ENCODE assay signal across 18 mouse cellular contexts in genomic region chr17:82930738-82931137, GRCm38 (mm10).
DNase-seq lines count a peak whose midpoint lies in the region; ATAC-seq and TF ChIP-seq lines count a peak whose summit lies in the region.
"Had no signal": no experiment of that assay in that cellular context is flagged by ENCODE, and none has a peak within 500 bp of the region (broad histone marks: within the 10 kb centered on the region; RNA-seq: fewer than 3 reads in every experiment).

No protein-coding gene starts in this region.

- H3K4me3 ChIP-seq in stomach, postnatal 0 days (ENCODE audit: low read depth, low read length) = no peak overlapping the region
- H3K4me3 ChIP-seq in hindbrain, embryonic 13.5 days = no peak overlapping the region
- H3K4me3 ChIP-seq: embryonic facial prominence, embryonic 10.5 days; forebrain, embryonic 13.5 days; hindbrain, embryonic 12.5 days had no signal

- no peaks in the 10 kb centered on the region for H3K27me3 ChIP-seq in stomach, postnatal 0 days (ENCODE audit: control insufficient read depth, insufficient read depth, low read length)
- no peaks in the 10 kb centered on the region for H3K27me3 ChIP-seq in hindbrain, embryonic 13.5 days
- H3K27me3 ChIP-seq: forebrain, embryonic 13.5 days; hindbrain, embryonic 12.5 days had no signal

- no peak overlapping the region for H3K27ac ChIP-seq in stomach, postnatal 0 days (replicated peaks)
- H3K27ac ChIP-seq in hindbrain, embryonic 13.5 days = no peak overlapping the region
- H3K27ac ChIP-seq: embryonic facial prominence, embryonic 10.5 days; forebrain, embryonic 13.5 days; hindbrain, embryonic 12.5 days; hindbrain, postnatal 0 days had no signal

- no peaks in the 10 kb centered on the region for H3K9me3 ChIP-seq in stomach, postnatal 0 days (ENCODE audit: control insufficient read depth, low read length)
- no peaks in the 10 kb centered on the region for H3K9me3 ChIP-seq in hindbrain, embryonic 13.5 days
- H3K9me3 ChIP-seq: embryonic facial prominence, embryonic 10.5 days; forebrain, embryonic 13.5 days; hindbrain, embryonic 12.5 days had no signal

- H3K4me2 ChIP-seq in stomach, postnatal 0 days (replicated peaks; ENCODE audit: low read depth) = no peak overlapping the region
- H3K4me2 ChIP-seq in hindbrain, embryonic 13.5 days = no peak overlapping the region
- H3K4me2 ChIP-seq: forebrain, embryonic 13.5 days; hindbrain, embryonic 12.5 days had no signal

- H3K9ac ChIP-seq in stomach, postnatal 0 days (ENCODE audit: low read length) = no peak overlapping the region
- no peak overlapping the region for H3K9ac ChIP-seq in hindbrain, embryonic 13.5 days
- H3K9ac ChIP-seq: forebrain, embryonic 13.5 days; forebrain, postnatal 0 days; hindbrain, embryonic 12.5 days had no signal

- intact Hi-C loops in left cerebral cortex, postnatal 25 days (cut with DNase I) = loop anchor here (2.0 kb wide), 1 partner anchor 70 kb away; no protein-coding TSS in a partner anchor

- no peaks in the 10 kb centered on the region for H3K4me1 ChIP-seq in stomach, postnatal 0 days (replicated peaks; ENCODE audit: control insufficient read depth, insufficient read depth)
- H3K4me1 ChIP-seq in hindbrain, embryonic 13.5 days (replicated peaks) = 0 out of 2 replicates have a peak, but pooled peaks cover 3% of the 10 kb centered on the region
- H3K4me1 ChIP-seq: embryonic facial prominence, embryonic 10.5 days; hindbrain, embryonic 12.5 days had no signal

- no peak for ATAC-seq in stomach, postnatal 0 days (ENCODE audit: low FRiP score, low TSS enrichment)
- no peak for ATAC-seq in hindbrain, embryonic 13.5 days (ENCODE audit: low FRiP score)
- ATAC-seq: forebrain, embryonic 13.5 days; forebrain, postnatal 0 days; hindbrain, postnatal 0 days had no signal

- TF ChIP-seq CTCF in stomach, postnatal 0 days (IDR thresholded peaks at IDR 0.05; ENCODE audit: low read depth) = no peak

- WGBS in stomach, postnatal 0 days = 31% methylated on average over 1 of the region's 1 CpGs
- WGBS in hindbrain, embryonic 13.5 days = 75% methylated on average over 1 of the region's 1 CpGs

- peak; percentile 17 to 59 for DNase-seq in frontal cortex, adult 2 months (ENCODE audit: extremely low spot score in 1 of 2, low spot score in 1 of 2)
- no peak for DNase-seq in frontal cortex, postnatal 10 days (ENCODE audit: low spot score in 2 of 2)
- DNase-seq in right cerebral cortex, adult 18-20 months = peak; percentile 51
- DNase-seq in right cerebral cortex, postnatal 25 days = no peak
- DNase-seq in left cerebral cortex, postnatal 25 days (ENCODE audit: low spot score in 2 of 2) = peak; percentile 26 to 80
- no peak for DNase-seq in stomach, postnatal 0 days (ENCODE audit: low spot score)
- DNase-seq: adrenal gland, postnatal 10 days; cerebellum, adult 18-20 months; cerebellum, postnatal 10 days; forebrain, postnatal 0 days; gastrocnemius, postnatal 36 days; heart, postnatal 10 days; heart, postnatal 4 days had no signal

- no peak for TF ChIP-seq EP300 in stomach, postnatal 0 days (optimal IDR thresholded peaks at IDR 0.05)

- no peaks in the 10 kb centered on the region for H3K36me3 ChIP-seq in stomach, postnatal 0 days (ENCODE audit: control insufficient read depth, insufficient read depth, low read length)
- H3K36me3 ChIP-seq in hindbrain, embryonic 13.5 days = no peaks in the 10 kb centered on the region
- H3K36me3 ChIP-seq: embryonic facial prominence, embryonic 10.5 days; hindbrain, embryonic 12.5 days had no signal

Comparison
In these comparisons a context has a peak if more than half of its experiments do, and no peak if none do; other contexts are left out.
1. DNase-seq: peak in frontal cortex, adult 2 months (2 of 2), right cerebral cortex, adult 18-20 months (single experiment) and left cerebral cortex, postnatal 25 days (2 of 2); none in frontal cortex, postnatal 10 days (0 of 2), right cerebral cortex, postnatal 25 days (single experiment) and stomach, postnatal 0 days (single experiment).